Mouse (Mus musculus): ENCODE results near the gene Il22ra2. TPM values are rescaled to one million over a fixed set of nuclear protein-coding genes. Genes with fewer than 3 reads are reported as not detected.
"Not testable (repeated sequence)": the region's sequence is repeated elsewhere in the genome, so short reads cannot be mapped to it uniquely, and the experiment has no call there.

Gene Il22ra2
- total RNA-seq, 2 experiments from 2014 or later = not detected

DNA sequence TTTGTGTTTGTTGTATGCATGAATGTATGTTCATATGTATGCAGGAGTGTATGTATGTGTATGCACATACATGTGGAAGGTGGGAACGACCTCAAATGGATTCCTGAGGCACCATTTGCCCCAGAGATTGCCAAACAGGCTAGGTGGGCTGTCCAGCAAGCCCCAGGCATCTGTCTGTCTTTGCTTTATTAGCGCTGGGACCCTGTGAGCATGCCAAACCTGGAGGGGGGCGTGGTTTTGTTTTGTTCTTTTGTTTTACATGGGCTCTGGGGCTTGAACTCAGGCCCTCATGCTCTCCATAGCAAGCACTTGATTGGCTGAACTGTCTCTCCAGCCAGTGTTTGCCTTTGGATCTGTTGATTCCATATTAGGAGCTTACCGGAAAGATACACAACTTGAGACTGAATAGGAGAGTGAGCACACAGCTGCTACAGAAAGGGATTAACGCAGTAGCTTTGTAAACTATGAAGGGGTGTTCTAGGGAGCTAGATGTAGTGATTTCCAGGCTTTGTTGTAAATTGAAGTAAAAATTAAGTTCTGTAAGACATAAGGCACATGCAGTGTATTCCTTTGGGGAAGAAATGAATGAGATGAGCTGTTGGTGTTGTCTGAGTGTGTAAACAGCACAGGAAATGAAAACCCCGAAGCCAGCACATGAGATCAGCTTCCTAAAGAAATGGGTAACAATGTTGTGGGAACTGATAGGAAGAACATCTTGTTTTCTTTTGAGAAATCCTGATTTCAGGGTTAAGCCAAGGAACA is 22.3 kb upstream of the Il22ra2 start:
- DNase-seq = no peak
- intact Hi-C loops (cut with DNase I) = no loop called here

DNA sequence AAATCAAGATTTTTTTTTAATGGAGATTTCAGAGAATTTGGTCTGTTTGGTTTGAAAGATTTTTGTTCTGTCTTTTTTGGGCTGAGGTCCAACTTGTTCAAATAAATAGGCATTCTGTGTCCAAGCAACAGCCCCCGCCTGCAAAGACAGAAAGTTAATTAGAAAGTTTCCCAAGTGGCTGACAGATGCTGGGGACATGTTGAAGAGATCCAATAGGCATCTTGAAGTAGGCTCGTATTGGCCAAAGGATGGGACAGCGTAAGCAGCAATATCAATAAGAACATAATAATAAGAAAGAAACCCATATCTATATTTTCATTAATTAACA is 21.7 kb upstream of the Il22ra2 start:
- intact Hi-C loops (cut with DNase I) = no loop called here
- no peak for DNase-seq

DNA sequence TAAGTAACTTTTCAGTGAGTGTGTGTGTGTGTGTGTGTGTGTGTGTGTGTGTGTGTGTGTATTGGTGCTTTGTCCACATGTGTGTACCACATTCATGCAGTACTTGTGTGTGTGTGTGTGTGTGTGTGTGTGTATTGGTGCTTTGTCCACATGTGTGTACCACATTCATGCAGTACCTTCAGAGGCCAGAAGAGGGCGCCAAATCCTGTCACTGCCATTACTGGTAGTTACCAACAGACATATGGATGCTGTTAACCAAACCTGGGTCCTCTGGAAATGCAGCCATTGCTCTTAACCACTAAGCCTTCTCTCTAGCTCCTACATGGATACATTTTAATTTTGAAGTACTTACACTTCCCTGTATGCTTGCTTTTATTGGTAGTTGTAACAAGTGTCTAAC is 20.3 kb upstream of the Il22ra2 start:
- peak in 1 of 2 experiments; percentile 45 for DNase-seq
- intact Hi-C loops (cut with DNase I) = not testable (repeated sequence)

DNA sequence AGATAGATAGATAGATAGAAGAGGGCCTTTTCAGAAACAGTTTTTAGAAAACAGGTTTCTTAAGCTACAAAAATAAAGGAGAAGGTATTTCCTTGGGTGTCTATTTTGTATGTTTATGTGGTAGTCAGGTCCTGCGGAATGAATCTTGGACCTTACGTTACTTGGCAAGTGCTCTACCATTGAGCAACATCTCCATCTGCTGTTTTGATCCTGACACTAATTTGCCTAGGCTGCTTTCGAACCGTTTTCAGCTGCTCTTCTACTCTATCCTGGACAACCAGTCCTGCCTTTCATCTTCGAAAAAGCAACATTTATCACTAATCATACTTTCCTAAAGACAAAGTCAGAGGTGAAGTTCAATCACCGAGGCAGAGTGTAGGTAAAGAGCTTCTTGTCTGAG is 18.6 kb upstream of the Il22ra2 start:
- DNase-seq = no peak
- intact Hi-C loops (cut with DNase I) = no loop called here

DNA sequence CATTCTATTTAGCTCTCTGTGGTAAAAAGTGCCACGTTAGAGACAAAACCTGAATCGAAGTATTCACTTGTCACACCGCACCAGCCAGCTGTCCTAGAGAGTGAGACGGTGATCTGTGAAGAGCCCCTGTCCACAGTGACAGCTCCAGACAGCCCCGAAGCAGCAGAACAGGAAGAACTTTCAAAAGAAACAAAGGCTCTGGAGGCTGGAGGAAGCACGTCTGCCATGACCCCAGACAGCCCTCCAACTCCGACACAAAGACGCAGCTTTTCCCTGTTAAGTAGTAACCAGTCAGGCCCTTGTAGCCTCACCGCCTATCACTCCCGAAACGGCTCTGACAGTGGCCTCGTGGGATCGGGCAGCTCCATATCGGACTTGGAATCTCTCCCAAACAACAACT is 12.7 kb upstream of the Il22ra2 start:
- no peak for DNase-seq
- intact Hi-C loops (cut with DNase I) = no loop called here

DNA sequence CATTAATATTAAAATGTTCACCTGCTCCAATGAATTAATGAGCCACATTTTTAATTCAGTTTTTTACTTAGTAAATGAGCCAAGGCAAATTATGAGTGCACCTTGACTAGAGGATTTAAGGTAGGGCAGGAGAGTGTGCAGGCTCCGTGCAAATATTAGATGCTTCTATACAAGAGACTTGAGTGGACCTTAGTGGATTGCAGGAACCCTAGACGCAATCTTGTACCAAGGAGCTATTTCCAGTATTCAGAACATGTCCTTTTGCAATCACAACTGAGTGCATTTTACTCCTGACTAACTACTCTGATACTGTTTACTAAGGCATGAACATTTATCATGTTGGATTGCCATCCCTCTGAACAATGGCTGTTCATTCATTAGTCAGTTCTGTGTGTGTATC is 10.2 kb upstream of the Il22ra2 start:
- intact Hi-C loops (cut with DNase I) = no loop called here
- no peak for DNase-seq

DNA sequence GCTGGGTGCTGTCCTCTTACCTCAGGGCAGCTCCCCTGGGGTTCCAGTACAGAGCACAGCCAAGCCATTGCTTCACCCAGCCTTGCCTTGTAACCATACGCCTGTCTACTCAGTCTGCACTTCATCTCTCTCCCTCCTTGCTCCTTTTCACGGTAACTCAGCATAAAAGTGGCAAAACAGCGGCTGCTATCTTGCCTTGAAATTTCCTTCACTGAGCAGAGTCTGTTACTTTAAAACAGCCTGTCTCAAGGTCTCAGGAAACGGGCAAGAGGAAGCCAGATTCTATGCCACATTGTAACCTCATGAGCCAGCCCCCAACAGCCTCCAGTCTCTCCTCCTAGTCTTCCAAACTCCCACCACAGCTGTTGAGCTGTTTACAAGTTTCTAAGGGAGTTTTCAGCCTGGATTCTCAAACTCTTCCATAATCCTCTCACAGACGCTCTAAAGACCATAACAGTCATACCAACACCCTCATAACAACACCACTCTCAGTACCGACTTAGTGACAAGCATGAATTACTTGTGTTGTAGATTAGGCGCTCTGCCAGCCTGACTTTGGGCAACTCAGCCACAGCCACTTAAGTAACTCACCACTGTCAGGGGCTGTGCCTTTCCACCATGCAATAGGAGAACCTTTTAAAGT is 8.6 kb upstream of the Il22ra2 start:
- DNase-seq = peak; percentile 38 to 57
- intact Hi-C loops (cut with DNase I) = no loop called here

DNA sequence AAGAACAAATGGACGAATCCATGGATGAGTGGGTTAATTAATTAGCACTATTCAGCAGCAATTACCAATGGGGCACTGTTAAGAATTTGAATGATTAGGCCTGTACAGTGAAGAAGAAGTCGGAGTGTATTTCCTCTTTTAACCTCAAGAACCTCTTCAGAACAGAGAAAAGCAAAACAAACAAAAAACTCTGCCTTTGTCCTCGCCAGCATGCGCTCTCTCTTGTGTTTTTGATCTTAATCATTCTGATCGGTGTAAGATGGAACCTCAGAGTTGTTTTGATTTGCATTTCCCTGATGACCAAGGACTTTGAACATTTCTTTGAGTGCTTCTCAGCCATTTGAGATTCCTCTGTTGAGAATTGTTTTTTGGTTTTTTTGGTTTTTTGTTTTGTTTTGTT is 2.1 kb upstream of the Il22ra2 start:
- no peak for DNase-seq
- intact Hi-C loops (cut with DNase I) = no loop called here

DNA sequence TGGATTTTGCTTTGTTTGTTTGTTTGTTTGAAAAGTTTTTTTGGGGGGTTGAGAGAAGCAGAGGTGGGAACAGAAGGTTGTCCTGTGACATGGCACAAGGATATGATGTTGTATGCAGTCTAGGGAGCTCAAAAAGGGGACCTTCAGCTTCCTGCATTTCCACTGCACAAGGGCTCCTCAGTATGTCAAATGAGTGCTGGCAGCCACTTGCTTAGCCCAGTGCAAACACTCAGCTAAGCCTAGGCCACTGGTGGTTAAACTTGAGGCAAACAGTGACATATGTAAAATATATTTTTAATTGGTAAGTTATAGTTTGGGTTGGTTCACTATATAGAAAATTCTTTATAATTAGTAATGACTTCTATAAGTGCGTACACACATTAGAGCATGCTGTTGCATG is 2.8 kb downstream of the Il22ra2 start:
- DNase-seq = no peak
- intact Hi-C loops (cut with DNase I) = no loop called here

DNA sequence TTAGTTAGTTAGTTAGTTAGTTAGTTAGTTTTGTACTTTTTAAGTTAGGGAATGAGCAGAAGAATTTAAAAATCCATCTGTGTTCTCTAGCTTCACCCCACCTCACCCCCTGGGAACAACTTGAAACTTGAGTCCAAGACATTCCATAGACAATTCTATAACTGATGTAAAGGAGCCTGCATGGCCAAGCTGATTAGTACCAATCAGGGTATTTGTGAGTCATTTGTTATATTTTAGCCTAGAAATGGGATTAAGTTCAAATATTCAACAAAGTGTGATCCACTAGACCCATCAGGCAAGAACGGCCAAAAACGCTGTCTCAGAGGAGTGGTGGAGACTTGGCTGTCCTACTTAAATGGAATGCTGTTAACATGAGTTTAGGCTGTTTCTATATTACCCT is 5.5 kb downstream of the Il22ra2 start:
- intact Hi-C loops (cut with DNase I) = no loop called here
- no peak for DNase-seq

DNA sequence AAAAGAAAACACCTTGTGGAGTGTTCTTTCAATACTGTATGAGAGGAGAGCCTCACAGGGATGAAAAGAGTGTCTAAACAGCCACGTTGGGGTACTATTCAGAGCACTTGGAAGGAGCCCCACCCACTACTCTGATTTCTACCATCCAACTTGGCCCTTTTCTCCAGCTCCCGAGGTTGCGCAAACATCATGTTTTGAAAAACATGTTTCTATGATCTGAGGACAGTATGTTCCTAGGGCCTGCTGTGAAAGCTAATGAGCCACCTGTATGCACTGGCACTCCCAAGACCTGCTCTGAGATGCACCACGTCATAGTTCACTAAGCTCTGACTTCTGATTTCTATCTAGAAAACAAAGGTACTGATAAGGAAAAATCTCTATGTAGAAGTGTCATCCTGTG is 6.0 kb downstream of the Il22ra2 start:
- intact Hi-C loops (cut with DNase I) = no loop called here
- no peak for DNase-seq

DNA sequence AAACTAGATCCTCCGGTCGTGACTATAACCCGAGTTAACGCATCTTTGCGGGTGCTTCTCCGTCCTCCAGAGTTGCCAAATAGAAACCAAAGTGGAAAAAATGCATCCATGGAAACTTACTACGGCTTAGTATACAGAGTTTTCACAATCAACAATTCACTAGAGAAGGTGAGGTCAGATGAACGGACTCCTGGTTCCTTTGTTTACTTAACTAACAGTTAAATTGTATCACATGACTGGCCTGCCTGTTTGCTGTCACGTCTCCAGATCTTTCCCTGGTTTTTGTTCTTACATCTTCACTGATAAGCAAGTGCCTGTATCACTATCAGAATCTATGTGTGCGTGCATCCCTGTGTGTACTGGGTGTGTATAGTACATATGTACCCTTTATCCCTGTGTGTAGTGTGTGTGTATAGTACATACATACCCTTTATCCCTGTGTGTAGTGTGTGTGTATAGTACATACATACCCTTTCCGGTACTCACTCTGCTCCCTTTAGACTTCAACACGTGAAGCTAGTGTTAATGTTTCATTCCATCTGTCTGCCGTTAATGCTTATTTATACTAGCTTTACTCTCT is 9.9 kb downstream of the Il22ra2 start:
- intact Hi-C loops (cut with DNase I) = no loop called here
- no peak for DNase-seq

DNA sequence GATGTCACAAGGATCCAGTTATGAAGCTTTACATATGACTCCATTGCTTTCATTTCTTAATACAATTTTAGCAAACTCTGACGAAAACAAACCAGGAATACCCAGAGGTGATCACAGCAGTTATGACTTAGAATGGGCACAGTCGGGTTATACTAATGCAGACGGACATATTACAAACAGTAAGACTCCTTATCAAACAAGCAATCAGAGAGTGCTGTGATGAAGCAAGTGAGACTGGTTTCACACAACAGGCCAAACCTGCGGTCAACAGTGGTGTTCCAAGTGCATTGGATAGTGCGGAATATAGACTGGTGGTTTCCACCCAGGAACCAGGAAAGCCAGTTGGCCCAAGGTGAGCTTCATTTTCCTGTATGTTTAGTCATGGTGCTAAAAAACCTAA is 17.1 kb downstream of the Il22ra2 start:
- no peak for DNase-seq
- intact Hi-C loops (cut with DNase I) = no loop called here

DNA sequence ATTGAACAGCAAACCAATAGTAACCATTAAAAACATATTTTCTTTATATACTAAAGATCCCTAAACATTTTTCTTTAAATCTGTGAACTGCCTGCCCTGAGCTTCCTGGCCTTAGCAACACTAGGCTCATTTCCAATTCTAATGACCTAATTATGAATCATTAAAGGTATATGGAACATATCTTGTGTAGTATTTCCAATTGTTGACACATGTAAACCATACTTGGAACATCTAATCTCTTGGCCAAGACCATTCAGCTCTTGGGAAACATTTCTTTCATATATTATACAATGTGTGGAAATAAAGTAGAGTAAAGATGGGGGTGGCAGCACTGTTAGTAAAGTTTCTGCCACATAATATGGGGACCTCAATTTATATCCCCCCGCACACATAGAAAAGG is 17.8 kb downstream of the Il22ra2 start:
- DNase-seq = no peak
- intact Hi-C loops (cut with DNase I) = no loop called here

DNA sequence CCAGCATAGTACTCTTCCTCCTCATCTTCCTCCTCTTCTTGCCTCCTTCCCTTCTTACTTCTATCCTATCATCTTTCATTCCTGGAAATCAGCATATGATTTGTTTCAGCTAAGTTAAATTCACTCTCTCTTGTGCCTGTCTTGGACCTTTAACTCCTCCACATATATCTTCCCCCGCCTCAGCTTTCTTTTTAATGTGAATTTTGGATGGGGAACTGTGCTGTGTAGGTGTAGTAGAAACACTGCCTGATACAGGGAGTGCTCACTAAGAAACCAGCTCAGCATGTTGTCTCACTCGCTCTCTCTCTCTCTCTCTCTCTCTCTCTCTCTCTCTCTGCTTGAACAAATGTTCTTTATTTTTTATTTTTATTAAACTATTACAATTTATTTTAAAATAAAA is 23.3 kb downstream of the Il22ra2 start:
- DNase-seq = no peak
- intact Hi-C loops (cut with DNase I) = no loop called here

DNA sequence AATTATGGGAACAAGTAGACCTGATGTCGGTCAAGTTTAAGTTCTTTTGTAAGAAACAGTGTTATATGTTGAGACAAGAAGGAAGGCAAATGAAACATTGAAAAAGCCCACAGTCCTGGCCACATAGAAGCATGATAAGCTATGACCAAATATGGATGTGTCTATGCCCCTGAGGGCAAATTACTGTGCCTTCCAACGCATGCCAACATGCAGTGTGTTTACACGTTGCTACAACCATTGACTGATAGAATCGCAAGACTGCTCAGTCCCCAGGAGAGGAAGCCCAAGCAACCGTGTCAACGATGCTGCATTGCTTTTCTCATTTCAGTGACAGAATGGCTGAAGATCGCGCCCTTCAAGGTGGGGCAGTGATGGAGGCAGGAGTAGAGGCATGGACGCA is 35.6 kb downstream of the Il22ra2 start:
- intact Hi-C loops (cut with DNase I) = no loop called here
- DNase-seq = no peak

DNA sequence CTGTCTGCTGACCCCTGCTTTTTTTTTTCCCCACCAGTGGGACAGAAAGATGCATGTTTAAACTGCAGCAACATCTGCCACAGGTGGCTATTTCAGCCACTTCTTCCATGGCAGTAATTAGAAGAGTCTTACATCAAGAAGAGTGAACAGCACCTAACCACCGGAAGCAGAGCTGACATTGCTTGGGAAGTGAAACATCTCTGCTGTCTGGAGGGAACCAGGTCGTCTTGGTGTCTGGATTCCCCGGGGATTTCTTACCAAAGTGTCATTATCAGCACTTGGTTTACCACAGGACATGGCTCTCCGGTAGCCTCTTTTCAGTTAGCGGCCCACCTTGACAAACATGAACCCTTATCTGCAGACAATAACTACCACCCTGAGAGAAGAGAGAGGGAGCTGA is 38.2 kb downstream of the Il22ra2 start:
- intact Hi-C loops (cut with DNase I) = no loop called here

DNA sequence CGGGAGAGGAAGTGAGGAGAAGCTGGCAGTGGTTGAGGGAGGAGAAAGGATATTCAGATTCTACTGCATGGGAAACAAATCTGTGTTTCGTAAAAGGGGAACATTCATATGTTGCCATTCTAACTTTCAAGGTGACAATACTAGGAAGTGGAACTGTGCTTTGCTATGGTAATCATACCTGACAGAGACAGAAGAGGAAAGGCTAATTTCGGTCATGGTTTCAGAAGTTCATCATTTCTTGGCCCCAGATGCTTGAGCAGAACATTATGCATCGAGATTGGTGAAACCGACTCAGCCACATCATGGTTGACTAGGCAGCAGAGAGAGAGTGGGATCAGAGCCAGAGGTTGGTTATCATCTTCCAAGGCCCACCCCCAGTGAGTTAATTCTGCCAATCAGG is 47.2 kb downstream of the Il22ra2 start:
- DNase-seq = no peak
- intact Hi-C loops (cut with DNase I) = no loop called here

More for the DNA sequence above, 38.2 kb downstream of the Il22ra2 start:
- DNase-seq = no peak

DNA sequence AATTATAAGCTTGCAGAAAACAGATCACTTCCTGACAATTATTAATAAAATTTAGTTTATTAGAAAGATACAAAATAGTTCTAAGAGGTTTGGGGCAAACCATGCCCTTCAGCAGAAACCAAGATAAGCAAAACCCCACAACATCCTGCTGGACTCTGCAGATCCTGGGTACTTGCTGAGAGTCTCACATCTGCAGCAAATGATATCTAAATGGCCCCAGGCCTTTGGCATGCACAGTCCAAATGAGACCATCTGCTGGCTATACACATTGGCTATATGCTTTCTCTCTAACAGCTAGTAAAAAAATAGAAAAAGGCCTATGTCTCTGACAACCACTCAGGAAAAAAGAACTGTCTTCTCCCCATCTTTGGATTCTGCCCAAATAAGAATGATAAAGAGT is 50.2 kb downstream of the Il22ra2 start:
- no peak for DNase-seq
- intact Hi-C loops (cut with DNase I) = loop anchor here (5.0 kb wide), 2 partner anchors 150 to 430 kb away; no protein-coding TSS in a partner anchor

DNA sequence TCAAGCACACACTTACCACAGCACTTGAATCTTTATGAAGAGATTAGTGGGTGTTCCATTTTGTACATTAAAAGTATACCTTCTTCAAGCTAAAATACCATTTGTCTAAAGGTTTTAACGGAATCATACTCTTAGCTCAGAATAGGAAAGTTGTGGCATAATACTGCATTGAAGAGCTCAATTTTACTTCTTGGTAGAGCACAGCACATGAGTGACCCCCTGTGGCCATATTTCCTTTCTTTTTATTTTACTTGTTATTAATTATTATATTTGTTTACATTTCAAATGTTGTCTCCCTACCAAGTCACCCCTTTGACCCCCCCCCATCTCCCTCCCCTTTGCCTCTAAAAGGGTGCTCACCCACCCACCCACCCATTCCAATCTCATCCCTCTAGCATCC is 51.3 kb downstream of the Il22ra2 start:
- intact Hi-C loops (cut with DNase I) = loop anchor here (1.0 to 5.0 kb wide), 3 partner anchors 151 to 431 kb away; no protein-coding TSS in a partner anchor
- no peak for DNase-seq

All from heart, postnatal 10 days (tissue).